Mouse (Mus musculus) right cerebral cortex, adult 18-20 months (tissue): ENCODE data around the gene Pnrc1.

ENCODE experiments used
- DNase-seq: peaks from one replicate; pipeline ENCODE4 v3.0.0; 2022; ENCODE audit warnings: mixed read lengths

Pnrc1 gene

GRCm38 (mm10) chr4:33264979-33265726, 24.8 kb downstream of the Pnrc1 start:
- no peak for DNase-seq

DNA sequence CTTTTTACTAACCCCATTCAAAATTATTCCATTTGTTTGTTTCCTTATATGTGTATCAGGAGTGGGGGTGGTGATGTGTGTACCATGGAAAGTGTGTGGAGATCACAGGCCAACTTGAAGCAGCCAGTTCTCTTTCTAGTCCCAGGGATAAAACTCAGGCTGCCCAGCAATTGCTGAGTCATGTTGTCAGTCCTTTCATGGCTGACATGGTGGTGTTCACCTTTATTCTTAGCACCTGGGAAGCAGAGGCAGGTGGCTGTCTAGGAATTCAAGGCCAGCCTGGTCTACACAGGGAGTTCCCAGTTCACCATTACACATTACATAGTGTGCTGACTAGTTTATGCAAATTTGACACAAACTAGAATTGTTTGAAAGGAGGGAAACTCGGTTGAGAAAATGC, 27.1 kb downstream of the Pnrc1 start:
- no peak for DNase-seq

DNA sequence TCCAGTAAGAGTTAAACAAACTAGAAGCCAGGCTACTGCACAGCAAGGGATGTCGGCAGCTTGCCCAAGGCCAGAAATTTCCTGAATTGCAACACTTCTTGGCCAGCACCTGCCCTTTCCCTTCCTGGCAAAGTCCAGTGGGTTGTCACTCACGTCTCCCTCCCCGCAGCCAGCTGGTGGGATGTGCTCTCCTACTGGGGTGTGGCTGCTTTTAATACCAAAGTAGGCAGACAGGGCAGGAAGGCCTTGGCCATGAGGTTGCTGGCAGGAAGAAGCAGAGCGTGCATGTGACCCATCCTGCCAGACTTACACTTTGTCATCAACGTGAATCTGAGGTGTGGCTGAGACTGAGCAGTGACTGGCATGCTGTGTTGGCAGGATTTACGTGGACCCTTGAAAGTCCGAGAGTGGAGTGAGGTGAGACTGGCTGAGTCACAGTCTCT, 28.6 kb downstream of the Pnrc1 start:
- peak; percentile 37 for DNase-seq

GRCm38 (mm10) chr4:33260311-33260710, 29.7 kb downstream of the Pnrc1 start:
- no peak for DNase-seq

DNA sequence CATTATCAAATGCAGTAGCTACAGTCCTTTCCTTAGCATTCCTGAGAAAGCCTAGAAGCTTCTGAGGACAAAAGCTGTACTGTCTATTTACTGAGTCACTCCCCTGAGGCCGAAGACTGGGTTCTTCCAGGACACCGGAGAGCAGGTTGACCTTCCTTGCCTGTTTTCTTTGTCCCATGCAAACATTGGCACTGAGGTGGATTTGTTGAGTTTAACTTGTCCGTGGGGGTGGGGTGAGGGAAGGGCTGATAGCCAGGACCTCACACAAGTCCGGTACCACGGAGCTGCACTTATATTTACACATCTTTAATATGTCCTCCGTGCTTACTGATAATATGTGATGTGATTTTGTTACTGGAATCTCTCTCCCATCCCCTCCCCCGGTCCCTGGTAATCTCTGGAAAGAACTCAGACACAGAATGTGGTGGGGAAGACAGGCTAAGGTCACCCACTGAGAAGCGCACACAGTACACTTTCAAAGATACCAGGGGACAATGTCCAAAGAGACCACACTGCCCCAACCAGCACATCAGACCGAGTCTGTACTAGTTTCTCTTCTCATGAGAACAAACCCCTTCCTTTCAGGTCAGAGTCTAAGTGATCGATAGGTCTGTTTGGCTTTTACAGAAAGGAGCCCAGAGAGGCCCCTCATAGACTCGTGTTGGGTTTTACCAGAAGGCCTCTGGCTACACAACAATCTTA, 32.5 kb downstream of the Pnrc1 start:
- no peak for DNase-seq

GRCm38 (mm10) chr4:33254706-33255105, 35.3 kb downstream of the Pnrc1 start:
- DNase-seq: no peak

DNA sequence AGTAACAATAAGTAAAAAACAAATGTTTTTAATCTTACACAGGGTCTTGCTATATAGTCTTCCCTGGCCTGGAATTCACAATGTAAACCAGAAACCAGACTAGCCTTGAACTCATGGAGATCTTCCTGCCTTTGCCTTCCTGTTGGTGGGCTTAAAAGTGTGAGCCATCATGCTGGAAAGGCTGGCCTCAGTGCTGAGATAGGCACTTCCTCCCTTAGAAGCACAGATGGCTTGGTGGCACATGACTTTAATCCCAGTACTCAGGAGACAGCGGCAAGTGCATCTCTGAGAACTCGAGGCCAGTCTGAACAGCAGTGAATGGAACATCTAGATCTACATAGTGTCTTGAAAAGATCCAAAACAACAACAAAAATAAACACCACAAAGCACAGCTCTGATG, 39.1 kb downstream of the Pnrc1 start:
- DNase-seq: no peak

- no peak for DNase-seq
Observed at GRCm38 (mm10) chr4:33249716-33250230, 40.2 kb downstream of the Pnrc1 start.

DNA sequence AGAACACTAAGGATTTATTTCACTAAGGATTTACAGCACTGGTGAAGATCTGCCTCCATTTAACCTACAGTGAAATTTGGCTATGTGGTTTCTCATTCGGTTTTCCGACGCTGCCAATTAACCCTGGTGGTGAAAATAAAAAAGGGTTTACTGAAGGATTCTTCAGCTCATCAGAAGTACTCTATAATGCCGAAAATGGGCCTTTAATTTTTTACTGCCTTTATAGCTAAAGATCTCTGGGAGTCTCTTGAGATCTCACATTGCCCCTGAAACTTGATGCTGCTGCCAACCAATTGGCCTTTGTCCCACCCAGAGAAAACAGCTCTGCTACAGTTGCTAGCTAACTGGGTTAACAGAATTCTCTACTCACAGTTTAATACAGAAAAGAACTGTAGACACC, 41.0 kb downstream of the Pnrc1 start:
- DNase-seq: no peak

GRCm38 (mm10) chr4:33248062-33248889, 41.7 kb downstream of the Pnrc1 start:
- peak; percentile 99 for DNase-seq

DNA sequence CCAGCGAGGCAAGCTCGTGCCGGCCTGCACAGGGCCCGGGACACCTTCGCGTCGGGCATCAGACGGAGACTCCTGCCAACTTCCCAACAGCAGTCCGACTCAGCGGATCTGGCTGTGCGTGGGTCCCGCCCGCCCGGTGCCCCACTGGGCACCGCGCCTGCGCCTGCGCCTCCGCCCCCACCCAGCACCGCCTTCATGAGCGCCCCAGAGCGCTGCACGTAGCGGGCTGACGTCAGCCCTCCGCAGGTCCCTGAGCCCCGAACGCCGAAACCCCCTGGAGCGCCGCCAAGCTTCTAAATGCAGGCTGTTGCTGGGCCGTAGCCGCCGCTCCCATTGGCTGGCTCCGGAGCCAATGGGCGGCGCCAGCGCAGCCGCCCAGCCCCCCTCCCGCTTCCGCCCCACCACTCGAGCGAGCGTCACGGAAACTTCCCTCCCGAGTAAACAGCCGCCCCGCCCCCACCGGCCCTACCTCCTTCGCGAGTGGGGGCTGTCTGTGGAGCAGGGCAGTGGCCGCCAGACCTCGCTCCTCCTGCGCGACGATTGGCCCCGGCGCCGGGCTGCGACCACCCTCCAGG, 42.4 kb downstream of the Pnrc1 start:
- DNase-seq: peak; percentile 99

- DNase-seq: no peak
Observed at GRCm38 (mm10) chr4:33245853-33246395, 44.0 kb downstream of the Pnrc1 start.

- peak; percentile 46 for DNase-seq
Observed at GRCm38 (mm10) chr4:33243921-33244320, 46.0 kb downstream of the Pnrc1 start.

DNA sequence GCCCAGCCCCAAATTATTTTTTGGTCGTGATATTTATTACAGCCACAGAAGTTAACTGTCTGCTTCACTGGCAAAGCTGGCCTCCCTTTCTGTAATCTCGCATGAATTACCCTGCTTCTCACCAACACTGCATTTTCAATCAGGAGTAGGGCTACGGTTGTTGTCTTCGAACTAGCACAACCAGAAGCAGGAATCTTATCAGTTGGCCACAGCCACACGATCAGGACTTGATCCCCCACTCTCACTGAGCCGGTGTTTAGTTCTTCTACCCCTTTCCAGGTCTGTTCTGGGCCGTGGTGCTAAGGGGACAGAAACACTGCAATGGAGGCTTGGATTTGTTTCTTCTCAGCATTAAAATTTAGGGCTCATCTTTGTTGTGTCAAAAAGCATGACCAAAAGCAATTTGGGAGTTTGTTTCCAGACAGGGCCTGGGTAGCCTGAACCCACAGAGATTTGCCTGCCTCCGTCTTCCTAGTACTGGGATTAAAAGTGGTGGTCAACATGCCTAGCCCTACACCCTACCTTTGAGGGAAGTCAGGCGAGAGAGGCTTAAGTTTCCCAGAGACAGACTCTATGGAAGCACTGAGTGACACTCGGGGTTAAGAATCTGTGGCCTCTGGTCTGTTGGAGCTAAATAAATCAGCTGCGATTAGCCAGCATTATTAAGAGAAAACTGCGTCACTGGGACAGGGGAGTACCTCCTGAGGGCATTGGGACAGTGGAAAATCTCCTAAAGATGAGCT, 46.8 kb downstream of the Pnrc1 start:
- no peak for DNase-seq

- DNase-seq: no peak
Observed at GRCm38 (mm10) chr4:33242536-33242935, 47.4 kb downstream of the Pnrc1 start.

GRCm38 (mm10) chr4:33230881-33231280, 59.1 kb downstream of the Pnrc1 start:
- no peak for DNase-seq

- no peak for DNase-seq
Observed at GRCm38 (mm10) chr4:33229639-33230038, 60.3 kb downstream of the Pnrc1 start.

GRCm38 (mm10) chr4:33227164-33227563, 62.8 kb downstream of the Pnrc1 start:
- DNase-seq: no peak

DNA sequence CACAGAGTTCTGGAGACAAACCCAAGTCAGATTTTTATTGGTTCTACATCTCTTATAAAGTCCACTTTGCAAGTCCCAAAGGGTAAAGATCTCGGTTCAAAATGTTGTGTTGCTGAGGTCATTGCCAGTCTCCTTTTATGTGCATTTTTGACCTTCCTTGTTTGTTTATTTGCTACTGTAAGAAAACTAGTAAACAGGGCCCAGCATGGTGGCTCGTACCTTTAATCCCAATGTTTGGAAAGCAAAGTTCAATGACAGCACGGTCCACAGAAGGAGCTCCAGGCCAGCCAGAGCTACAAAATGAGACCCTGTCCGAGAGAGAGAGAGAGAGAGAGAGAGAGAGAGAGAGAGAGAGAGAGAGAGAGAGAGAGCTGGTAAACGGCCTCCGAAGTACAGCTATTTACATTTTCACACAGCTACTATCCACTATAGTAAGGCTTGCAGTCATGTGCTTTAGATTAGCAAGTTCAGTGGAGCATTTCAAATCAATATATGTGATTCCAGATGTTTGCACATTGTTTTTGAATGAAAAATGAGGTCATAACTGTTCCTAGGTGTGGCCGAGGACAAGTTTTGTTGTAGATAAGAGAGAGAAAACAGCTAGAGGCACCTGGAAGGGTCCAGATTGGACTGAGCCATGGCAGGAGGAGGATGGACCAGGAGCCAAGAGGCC, 65.8 kb downstream of the Pnrc1 start:
- no peak for DNase-seq

- no peak for DNase-seq
Observed at GRCm38 (mm10) chr4:33221847-33222246, 68.1 kb downstream of the Pnrc1 start.
